Mouse (Mus musculus) embryo, embryonic 10 days (tissue): ENCODE measurements around the gene Fyn.

Experiments
- DNase-seq: peaks from one replicate; pipeline ENCODE4 v3.0.0-alpha.2; 2015; ENCODE audit warnings: low spot score

The Fyn gene

GRCm38 (mm10) chr10:39412826-39413620 is 44.4 kb downstream of the Fyn start:
- peak; percentile 37 for DNase-seq

DNA sequence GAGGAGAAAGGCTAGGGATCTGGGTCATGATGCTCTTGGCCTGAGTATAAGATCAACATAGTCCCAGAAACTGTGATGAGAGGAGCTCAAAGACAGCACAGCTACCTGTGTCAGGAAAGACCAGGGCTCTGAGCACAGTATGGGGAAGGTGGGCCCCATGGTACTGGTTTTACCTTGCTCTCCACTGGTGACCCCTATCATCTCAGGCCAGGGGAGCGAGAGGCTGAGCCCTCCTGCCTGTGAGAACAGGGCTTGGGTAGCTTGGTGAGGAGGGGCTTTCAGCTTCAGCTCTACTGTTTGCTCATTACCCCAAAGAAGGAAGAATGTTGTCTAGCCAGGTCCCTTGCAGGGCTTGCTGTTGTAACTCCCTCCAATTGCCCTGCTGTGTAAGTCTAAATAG is 45.4 kb downstream of the Fyn start:
- DNase-seq, result no peak

- DNase-seq, result no peak
These were observed 46.9 kb downstream of the Fyn start for GRCm38 (mm10) chr10:39415586-39415985.

GRCm38 (mm10) chr10:39417611-39418010 is 49.0 kb downstream of the Fyn start:
- DNase-seq, result no peak

- no peak for DNase-seq
These were observed 49.7 kb downstream of the Fyn start for GRCm38 (mm10) chr10:39418395-39418794.

DNA sequence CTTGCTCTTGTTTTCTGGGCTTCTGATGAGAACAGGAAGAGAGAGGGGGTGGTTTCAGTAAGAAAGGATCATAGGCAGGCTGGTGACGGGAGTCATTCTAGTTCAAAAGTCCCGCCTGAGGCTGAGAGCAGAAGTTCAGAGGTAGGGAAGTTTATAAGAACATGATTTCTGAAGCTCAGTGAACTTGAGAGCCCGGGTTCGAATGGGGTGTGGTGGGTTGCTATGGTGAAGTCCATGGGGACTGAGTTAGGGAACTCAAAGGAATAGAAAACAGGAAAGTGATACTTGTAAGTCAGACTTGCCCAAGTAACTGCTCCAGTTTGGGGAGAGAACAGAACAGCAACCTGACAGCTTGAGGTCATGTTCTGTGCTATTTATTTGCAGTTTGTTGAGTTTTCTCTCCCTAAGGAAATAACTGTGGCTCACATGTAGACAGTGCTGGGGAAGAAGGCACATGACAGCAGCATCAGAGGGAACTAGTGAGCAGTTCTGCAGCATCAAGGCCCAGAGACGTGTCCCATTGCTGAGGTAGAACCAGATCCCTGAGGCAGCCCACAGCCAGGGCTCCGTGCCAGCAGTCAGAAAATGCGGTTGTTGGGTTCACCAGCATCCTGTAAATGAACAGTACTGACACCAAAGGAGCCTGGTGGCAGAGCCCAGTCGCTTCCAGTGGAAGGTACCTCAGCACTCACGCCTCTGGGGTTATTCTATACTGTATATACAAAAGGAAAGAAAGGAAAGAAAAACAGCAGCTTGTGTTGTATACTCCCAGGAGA is 52.4 kb downstream of the Fyn start:
- DNase-seq, result no peak

GRCm38 (mm10) chr10:39421772-39422171 is 53.1 kb downstream of the Fyn start:
- no peak for DNase-seq

GRCm38 (mm10) chr10:39424643-39425042 is 56.0 kb downstream of the Fyn start:
- DNase-seq, result no peak

GRCm38 (mm10) chr10:39426033-39426432 is 57.4 kb downstream of the Fyn start:
- no peak for DNase-seq

- peak; percentile 53 for DNase-seq
These were observed 58.3 kb downstream of the Fyn start for GRCm38 (mm10) chr10:39426833-39427490.

DNA sequence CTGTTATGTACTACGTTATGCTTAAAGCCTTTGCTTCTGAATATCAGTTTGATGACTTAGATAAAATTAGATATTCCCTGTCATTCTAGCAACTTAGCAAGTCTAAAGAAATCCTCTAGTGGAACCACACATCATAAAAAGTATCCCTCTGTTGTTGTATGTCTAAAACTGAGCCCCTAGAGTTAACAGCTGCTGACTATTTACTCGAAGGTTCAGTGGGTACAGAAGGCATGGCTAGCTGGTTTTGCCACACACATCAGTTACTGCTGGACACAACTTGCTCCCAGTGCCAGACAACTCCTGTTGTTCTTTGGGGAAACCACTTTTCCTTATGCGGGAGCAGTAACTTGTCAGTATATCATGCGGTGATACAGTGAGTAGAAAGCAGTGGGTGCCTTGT is 61.0 kb downstream of the Fyn start:
- DNase-seq, result no peak

DNA sequence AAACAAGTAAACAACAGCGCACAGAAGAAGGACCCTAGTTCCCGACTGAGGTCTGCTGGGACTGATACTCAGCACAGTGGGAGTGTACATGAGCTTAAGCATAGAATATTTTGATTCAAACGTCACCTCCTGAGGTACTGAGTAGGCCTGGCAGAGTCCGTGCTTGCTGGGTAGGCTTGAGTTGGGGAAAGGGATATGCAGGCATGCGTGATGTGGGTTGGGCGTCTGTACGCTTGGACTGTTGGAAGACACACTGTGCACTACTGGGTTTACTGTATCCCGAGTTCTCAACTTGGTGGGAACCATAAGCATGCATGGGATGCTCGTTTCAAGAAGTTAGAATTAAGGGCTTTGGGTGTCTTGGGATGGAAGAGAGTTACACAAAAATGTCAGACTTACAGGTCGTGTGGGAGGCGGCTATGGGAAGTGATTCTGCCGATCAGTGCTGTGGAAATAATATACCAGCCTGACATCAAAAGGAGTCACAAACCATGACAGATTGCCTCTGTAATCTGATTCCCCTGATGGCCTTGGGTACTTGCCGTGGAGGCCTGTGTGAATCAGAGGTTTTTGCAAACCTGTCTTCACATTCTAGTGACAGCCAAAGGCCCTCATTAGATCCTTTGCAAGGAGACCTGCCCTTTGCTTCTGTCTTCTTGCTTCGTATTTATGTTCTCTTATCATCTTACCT is 61.6 kb downstream of the Fyn start:
- peak; percentile 73 for DNase-seq

GRCm38 (mm10) chr10:39431265-39431664 is 62.6 kb downstream of the Fyn start:
- no peak for DNase-seq

GRCm38 (mm10) chr10:39432648-39433568 is 64.3 kb downstream of the Fyn start:
- DNase-seq, result no peak

DNA sequence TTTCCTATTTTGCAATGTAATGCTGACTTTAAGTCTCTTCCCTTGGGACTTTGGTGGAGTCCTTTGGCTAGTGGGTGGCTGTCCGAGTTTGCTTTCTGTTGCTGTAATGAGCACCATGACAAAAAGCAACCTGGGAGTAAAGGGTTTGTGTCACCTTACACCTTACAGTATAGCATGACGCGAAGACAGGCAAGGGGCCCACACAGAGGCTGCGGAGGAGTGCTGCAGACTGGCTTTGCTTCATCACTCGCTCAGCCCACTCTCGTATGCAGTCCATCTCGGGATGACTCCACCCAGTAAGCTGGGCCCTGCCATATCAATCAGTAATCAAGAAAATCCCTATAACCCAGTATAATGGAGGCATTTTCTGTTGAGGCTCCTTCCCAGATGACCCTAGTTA is 65.2 kb downstream of the Fyn start:
- no peak for DNase-seq

GRCm38 (mm10) chr10:39434758-39435448 is 66.2 kb downstream of the Fyn start:
- DNase-seq, result no peak

DNA sequence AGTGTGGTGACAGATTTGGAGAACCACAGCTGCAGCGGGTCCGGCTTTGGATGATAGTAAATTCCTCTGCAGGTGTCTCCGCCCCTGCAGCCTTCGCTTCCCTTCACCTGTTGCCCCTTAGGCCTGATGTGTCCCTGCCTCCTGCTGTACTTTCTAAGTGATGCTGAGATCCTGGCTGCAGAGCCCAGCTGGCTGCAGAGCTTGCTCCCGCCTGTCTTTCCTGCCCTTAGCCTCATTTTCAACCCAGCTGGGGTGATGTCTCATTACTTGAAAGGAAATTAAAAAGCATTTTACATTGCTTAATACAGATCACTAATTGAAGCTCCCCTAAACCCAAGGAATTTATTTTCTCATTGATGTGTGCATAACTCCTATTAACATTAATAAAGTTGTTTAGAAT is 70.2 kb downstream of the Fyn start:
- no peak for DNase-seq

GRCm38 (mm10) chr10:39440506-39440905 is 71.9 kb downstream of the Fyn start:
- DNase-seq, result no peak

DNA sequence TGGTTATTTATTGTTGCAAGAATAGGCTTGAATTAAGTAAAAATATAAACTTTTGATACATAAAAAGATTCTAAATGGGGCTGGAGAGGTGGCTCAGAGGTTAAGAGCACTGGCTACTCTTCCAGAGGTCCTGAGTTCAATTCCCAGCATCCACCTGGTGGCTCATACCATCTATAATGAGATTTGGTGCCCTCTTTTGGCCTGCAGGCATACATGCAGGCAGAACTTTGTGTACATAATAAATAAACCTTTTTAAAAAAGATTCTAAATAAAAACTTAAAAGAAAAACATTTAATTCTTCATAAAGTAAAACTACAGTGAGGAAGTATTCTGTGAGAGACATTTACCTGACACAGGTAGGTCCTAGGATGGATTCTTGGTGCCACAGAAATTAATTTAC is 73.0 kb downstream of the Fyn start:
- no peak for DNase-seq

DNA sequence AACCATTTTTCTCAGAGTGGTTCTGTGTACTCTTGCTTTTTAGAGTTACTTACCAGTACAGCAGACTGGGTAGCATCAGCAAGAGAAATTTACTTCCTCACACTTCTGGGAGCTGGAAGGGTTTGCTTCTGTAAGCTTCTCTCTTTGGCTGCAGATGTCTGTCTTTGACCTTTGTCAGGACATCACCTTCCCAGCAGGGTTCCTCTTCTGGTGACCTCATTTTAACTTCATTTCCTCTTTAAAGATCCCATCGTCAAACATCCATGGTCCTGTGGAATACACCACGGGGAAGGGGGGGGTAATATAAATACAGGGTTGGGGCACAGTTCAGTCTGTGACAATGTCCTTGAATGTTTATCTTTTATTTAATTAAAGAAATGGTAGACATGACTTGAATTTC is 74.5 kb downstream of the Fyn start:
- DNase-seq, result no peak

DNA sequence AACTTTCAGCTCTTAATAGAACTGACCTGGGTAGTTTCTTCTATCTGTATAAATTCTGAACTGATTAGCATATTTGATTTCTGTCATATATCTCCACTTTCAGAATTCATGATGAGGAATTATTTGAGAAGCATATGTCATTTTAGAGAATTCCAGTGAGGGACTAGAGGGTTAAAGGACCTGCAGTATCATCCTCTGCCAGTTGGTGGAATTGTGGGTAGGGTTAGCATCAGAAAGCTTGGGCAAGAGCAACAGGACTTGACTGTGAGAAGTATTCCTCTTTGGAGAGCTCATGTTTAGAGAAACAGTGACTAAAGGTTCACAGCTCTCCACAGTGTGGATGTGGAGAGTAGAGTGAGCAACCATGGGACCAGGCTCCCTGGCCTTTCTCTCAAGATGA is 75.3 kb downstream of the Fyn start:
- no peak for DNase-seq
